Mouse (Mus musculus) spleen, adult 2 months (tissue): ENCODE measurements around the gene Ppp1r12a.

Experiments
- CTCF ChIP-seq: fragments of 200-500 bp; IDR thresholded peaks from 2 replicates; pipeline ENCODE4 v1.5.1; 2011; ENCODE audit warnings: mild to moderate bottlenecking, inconsistent platforms; ENCODE audit not compliant: insufficient read depth, insufficient read length, insufficient replicate concordance; ENCODE audit errors: extremely low read depth
- POLR2A ChIP-seq: fragments of 200-500 bp; IDR thresholded peaks from 2 replicates; pipeline ENCODE4 v1.6.1; 2011; ENCODE audit warnings: low read depth, low read length, inconsistent platforms

- TF ChIP-seq POLR2A (no peak), CTCF (no peak)
Measured at GRCm38 (mm10) chr10:108286658-108287437, 124.9 kb downstream of the Ppp1r12a start.
